Mouse (Mus musculus) erythroblast, embryonic 14.5 days (primary cell): Measurements from ENCODE around the gene Prdm1.

Source experiments
- GATA1 ChIP-seq: IDR thresholded peaks from 2 replicates; pipeline ENCODE4 v1.6.1; 2012; ENCODE audit warnings: low read length, inconsistent platforms, mixed read lengths
- TAL1 ChIP-seq: IDR thresholded peaks from 3 replicates; pipeline ENCODE4 v1.6.1; 2012; ENCODE audit warnings: low read length, inconsistent platforms, mixed read lengths

DNA sequence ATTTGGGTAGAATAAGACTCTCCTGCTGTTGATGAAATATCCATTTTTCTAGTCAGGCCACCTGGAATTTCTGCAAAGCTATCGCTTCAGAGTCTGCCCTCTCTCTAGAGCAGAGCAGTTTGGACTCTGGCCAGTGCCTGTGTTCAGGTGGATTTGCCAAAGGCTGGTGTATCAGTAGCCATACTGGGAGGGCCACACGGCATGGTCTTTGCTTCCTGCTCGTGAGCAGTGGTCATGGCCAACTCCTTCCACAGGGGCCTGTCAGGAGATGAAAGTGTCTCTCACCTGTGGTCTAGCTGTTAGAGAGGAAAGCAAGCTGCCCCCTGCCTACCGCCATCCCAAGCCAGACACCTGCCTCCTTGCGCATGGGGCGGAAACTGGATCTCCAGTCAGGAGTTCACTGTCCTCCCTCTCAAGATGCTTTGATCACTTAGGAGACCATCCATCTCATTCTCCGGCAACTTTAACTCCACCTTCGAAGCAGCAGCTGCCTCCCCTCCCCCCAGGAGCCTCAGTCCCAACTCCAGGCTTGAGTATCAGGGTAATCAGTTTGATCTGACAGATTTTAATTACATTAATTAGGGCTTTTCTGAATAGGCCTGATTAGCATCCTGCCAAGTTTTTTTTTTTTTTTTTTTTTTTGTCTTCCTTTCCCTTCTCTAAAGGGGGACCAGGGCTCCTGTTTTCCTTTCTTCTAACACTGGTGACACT lies 35.3 kb downstream of the Prdm1 start:
- TF ChIP-seq GATA1 (no peak), TAL1 (no peak)
